Mouse (Mus musculus) kidney, postnatal 0 days (tissue): ENCODE data around the gene Gm3182. TPM values are rescaled to one million over a fixed set of nuclear protein-coding genes. Genes with fewer than 3 reads are reported as not detected.
A peak's percentile ranks its signal among the peaks of the same experiment; 100 is the strongest.
"Not testable (repeated sequence)": the region's sequence is repeated elsewhere in the genome, so short reads cannot be mapped to it uniquely, and the experiment has no call there.

Source experiments
- ATAC-seq: fragments of 200-750 bp; cut with Nextera tagmentation; replicated peaks from 2 replicates; pipeline ENCODE4 v1.8.0; 2017; ENCODE audit warnings: low read depth, moderate number of reproducible peaks, moderate TSS enrichment, moderate library complexity; ENCODE audit not compliant: low FRiP score
- DNase-seq: peaks from one replicate; pipeline ENCODE4 v3.0.0-alpha.2; 2016; ENCODE audit warnings: low spot score
- H3K27ac ChIP-seq: fragments of 300-500 bp; sonication (generic); 2 replicates; pipeline ENCODE4 v1.5.1; 2014; ENCODE audit warnings: mild to moderate bottlenecking
- H3K27me3 ChIP-seq: fragments of 300-500 bp; sonication (generic); 2 replicates; pipeline ENCODE4 v1.6.1; 2014; ENCODE audit warnings: low read length, mixed read lengths; ENCODE audit not compliant: insufficient read depth
- H3K36me3 ChIP-seq: fragments of 300-500 bp; sonication (generic); 2 replicates; pipeline ENCODE4 v1.6.1; 2014; ENCODE audit warnings: low read length, mixed read lengths; ENCODE audit not compliant: insufficient read depth
- H3K4me1 ChIP-seq: fragments of 300-500 bp; sonication (generic); replicated peaks from 2 replicates; pipeline ENCODE4 v1.6.1; 2014; ENCODE audit warnings: antibody characterized with exemption, low read length, mixed read lengths; ENCODE audit not compliant: insufficient read depth
- H3K4me2 ChIP-seq: fragments of 300-500 bp; sonication (generic); 2 replicates; pipeline ENCODE4 v1.6.1; 2014; ENCODE audit warnings: mild to moderate bottlenecking, low read length, moderate library complexity, mixed read lengths
- H3K4me3 ChIP-seq: fragments of 300-500 bp; sonication (generic); replicated peaks from 2 replicates; pipeline ENCODE4 v1.5.1; 2014; ENCODE audit warnings: low read depth, low read length
- H3K9ac ChIP-seq: fragments of 300-500 bp; sonication (generic); 2 replicates; pipeline ENCODE4 v1.6.1; 2014; ENCODE audit warnings: low read depth, low read length
- H3K9me3 ChIP-seq: fragments of 300-500 bp; sonication (generic); replicated peaks from 2 replicates; pipeline ENCODE4 v1.6.1; 2016; ENCODE audit warnings: low read length, inconsistent platforms, mixed read lengths
- WGBS: fragments of 180-500 bp; shearing (Covaris S2); extraction: QIAGEN DNeasy Blood & Tissue Kit; methylation state at CpG from one replicate; pipeline ENCODE4 v1.1.7; 2014; 5-methylcytosine and 5-hydroxymethylcytosine counted together
- polyA plus RNA-seq: library from polyadenylated mRNA; unstranded; fragments of >200 nt; fragmentation: Nextera tagmentation; extraction: Ambion mirVana; gene quantifications from 2 replicates; pipeline ENCODE4 v1.2.1, GENCODE M21; 2015

The Gm3182 gene
- polyA plus RNA-seq = not detected in 2 replicates

DNA sequence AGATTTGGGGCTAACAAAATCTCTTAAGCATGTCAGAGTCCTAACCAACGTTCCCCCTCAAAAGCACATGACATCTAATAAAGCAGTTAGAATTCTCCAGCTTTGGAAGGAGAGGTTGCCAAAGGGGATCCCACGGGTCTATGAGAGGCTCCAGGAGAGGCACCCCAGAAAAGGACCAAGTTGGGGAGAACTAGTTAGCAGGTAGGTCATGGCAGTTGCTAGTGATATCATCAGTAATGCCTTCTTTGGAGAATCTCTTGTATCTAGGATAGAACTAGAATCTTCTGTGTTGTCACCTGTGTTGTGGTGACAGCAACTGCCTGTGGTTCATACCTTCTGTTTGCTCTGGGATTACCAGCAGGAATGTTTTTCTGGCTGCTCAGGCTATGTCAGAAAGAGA is at the start of gene Gm3182:
Gene Gm3182 (plus strand): TSS at position 301 of the 400 bp plus-strand sequence.
- H3K4me3 ChIP-seq, H3K4me1 ChIP-seq, ATAC-seq, H3K27ac ChIP-seq, H3K9me3 ChIP-seq, H3K9ac ChIP-seq, H3K36me3 ChIP-seq, H3K27me3 ChIP-seq, H3K4me2 ChIP-seq, DNase-seq: not testable (repeated sequence)
- WGBS = 71% methylated on average over 1 of the region's 2 CpGs

- H3K27me3 ChIP-seq, H3K27ac ChIP-seq, H3K36me3 ChIP-seq, DNase-seq, H3K4me3 ChIP-seq, H3K9ac ChIP-seq, ATAC-seq, H3K9me3 ChIP-seq, H3K4me1 ChIP-seq: not testable (repeated sequence)
- WGBS = 6% methylated on average over 12 of the region's 25 CpGs
- H3K4me2 ChIP-seq = 0 out of 2 replicates have a peak overlapping the region, but pooled peaks have one; percentile 27
Observed at GRCm38 (mm10) chr14:4499425-4499824, 17.9 kb downstream of the Gm3182 start.

Other genes with a start within 250 kb of the Gm3182 start
- not detected in 2 replicates for gene Gm3138, start 232.1 kb upstream of the Gm3182 start, polyA plus RNA-seq
- gene Gm3149, start 164.5 kb upstream of the Gm3182 start, polyA plus RNA-seq = not detected in 2 replicates
- gene 2610042L04Rik, start 147.0 kb upstream of the Gm3182 start, polyA plus RNA-seq = not detected in 2 replicates
- gene Gm3159, start 84.2 kb upstream of the Gm3182 start, polyA plus RNA-seq = not detected in 2 replicates
- 0.05 and 0.17 TPM in 2 replicates for gene Gm3164, start 66.3 kb upstream of the Gm3182 start, polyA plus RNA-seq
- gene Gm3173, start 50.8 kb upstream of the Gm3182 start, polyA plus RNA-seq = not detected in 2 replicates
- not detected in 2 replicates for gene Gm3047, start 73.7 kb downstream of the Gm3182 start, polyA plus RNA-seq
- gene Gm8159, start 150.6 kb downstream of the Gm3182 start, polyA plus RNA-seq = not detected in 2 replicates
- not detected in 2 replicates for gene Gm3239, start 182.4 kb downstream of the Gm3182 start, polyA plus RNA-seq
- gene Gm7876, start 227.5 kb downstream of the Gm3182 start, polyA plus RNA-seq = not detected in 2 replicates
- 0.13 and 0.16 TPM in 2 replicates for gene Gm3252, start 245.0 kb downstream of the Gm3182 start, polyA plus RNA-seq